8 mouse cellular contexts compared by ENCODE assay signal in the genomic region with DNA sequence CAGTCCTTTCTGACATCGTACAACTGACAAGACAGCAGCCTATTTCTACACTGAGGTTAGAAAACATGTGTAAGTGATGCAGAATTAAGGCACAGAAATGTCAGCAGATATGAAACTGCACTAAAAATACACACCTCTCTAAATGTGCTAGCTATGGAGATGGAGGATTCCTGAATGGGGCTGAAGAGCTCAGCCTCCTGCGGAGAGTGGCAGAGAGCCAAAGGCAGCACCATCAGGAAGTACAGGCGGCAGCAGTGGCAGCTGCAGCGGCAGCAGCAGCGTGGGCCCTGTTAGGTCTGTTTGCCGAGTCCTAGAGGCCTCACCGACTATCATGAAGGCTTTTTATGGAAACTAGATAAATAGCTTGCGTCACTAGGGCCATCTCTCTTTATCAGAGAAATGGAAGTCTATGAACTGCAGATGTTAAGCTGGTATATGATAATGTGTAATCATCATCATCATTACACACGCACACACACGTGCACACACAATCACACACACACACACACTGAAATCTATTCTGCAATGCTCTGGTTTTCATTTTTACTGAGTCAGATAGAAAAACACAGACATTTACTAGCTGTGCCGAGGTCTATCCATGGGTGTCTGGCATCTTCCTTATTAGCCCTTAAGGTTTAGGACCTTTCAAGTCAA.
DNase-seq lines count a peak whose midpoint lies in the region; ATAC-seq lines count a peak whose summit lies in the region.

No protein-coding gene starts in this region.

- peak; percentile 92 for ATAC-seq in megakaryocyte-erythroid progenitor cell, adult 5-6 weeks (replicated peaks; ENCODE audit: low FRiP score, low TSS enrichment, poor library complexity, severe bottlenecking)
- no peak for ATAC-seq in inflammation-experienced regulatory T-cells, adult 6 months

- DNase-seq in embryo, embryonic 10.5 days (ENCODE audit: low spot score): peak; percentile 13
- DNase-seq in embryo, embryonic 10 days (ENCODE audit: low spot score): no peak
- DNase-seq in CD4-positive helper T cell, adult 2 months (ENCODE audit: low read depth, low spot score): peak; percentile 5
- peak; percentile 54 to 73 for DNase-seq in cerebellum, postnatal 25 days
- peak; percentile 73 for DNase-seq in heart, postnatal 4 days
- DNase-seq in left cerebral cortex, adult 18-20 months (ENCODE audit: low spot score in 2 of 2): peak; percentile 63 to 82
